Mouse (Mus musculus): ENCODE data around the gene Gm36245.
"Not testable (repeated sequence)": the region's sequence is repeated elsewhere in the genome, so short reads cannot be mapped to it uniquely, and the experiment has no call there.

Gene Gm36245

GRCm38 (mm10) chr15:77598958-77599357, at the start of gene Gm36245:
Gene Gm36245 (plus strand): TSS chr15:77599258.
- no peak for DNase-seq (ENCODE audit: low read depth, low spot score)

- DNase-seq (ENCODE audit: low read depth, low spot score): no peak
Observed at GRCm38 (mm10) chr15:77561792-77562191, 37.3 kb upstream of the Gm36245 start, which contains the start of gene 1700025B11Rik. Gene 1700025B11Rik (minus strand): TSS chr15:77561892.

DNA sequence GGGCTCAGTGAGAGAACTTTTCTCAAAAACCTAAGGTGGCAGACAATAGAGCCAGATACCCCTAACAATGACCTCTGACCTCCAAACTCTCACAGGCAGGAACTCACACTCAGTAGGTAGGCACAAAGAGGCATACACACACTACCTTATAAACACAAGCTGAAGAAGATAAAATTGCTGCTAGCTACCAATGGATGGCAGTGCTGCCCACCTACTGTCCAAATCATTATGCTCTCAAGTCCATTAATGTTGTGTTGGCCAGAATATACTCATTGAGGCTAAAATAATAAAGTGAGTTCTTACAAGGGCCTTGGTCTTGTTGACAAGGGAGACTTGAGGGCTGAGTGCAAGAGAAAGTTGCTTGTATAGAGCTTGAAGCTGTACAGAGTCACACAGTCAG, 35.8 kb upstream of the Gm36245 start:
- DNase-seq (ENCODE audit: low read depth, low spot score): no peak

DNA sequence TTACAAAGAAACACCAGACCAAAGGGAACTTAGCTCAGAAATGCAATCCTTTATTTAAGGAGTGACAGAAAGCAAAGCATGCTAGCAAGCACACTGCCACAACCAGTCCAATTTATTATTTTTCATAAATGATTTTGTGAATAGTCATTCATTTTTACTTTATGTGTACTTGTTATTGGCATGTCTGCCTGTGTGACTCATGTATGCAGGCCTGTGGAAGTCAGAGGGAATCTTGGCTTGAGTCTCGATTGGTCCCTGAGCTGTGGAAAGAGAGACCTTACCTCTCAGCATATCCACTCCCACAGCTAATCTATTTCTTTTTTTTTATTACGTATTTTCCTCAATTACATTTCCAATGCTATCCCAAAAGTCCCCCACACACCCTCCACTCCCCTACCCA, 20.3 kb upstream of the Gm36245 start:
- DNase-seq (ENCODE audit: low read depth, low spot score): no peak

GRCm38 (mm10) chr15:77579311-77579710, 19.7 kb upstream of the Gm36245 start:
- no peak for DNase-seq (ENCODE audit: low read depth, low spot score)

GRCm38 (mm10) chr15:77581681-77582080, 17.4 kb upstream of the Gm36245 start:
- DNase-seq (ENCODE audit: low read depth, low spot score): no peak

- no peak for DNase-seq (ENCODE audit: low read depth, low spot score)
Observed at GRCm38 (mm10) chr15:77587026-77587425, 12.0 kb upstream of the Gm36245 start.

DNA sequence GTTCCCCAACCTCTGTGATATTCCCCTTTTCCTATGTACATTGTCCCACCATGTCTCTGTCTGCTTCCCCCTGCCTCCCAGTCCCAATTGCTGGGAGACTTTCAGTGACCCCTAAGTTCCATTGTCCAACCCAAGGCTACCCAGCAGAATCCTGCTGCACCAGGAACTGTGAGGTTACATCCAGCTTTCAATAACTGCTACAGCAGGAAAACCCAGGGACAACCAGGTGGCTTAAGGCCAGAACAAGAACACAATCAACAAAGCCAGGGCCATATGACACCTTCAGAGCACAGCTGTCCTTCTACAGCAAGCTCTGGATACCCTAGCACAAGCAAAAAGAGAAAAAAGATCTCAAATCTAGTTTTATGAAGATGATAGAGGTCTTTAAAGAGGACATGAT, 10.1 kb upstream of the Gm36245 start:
- DNase-seq (ENCODE audit: low read depth, low spot score): no peak

GRCm38 (mm10) chr15:77590881-77591280, 8.2 kb upstream of the Gm36245 start:
- DNase-seq (ENCODE audit: low read depth, low spot score): no peak

- DNase-seq (ENCODE audit: low read depth, low spot score): no peak
Observed at GRCm38 (mm10) chr15:77593557-77593956, 5.5 kb upstream of the Gm36245 start.

DNA sequence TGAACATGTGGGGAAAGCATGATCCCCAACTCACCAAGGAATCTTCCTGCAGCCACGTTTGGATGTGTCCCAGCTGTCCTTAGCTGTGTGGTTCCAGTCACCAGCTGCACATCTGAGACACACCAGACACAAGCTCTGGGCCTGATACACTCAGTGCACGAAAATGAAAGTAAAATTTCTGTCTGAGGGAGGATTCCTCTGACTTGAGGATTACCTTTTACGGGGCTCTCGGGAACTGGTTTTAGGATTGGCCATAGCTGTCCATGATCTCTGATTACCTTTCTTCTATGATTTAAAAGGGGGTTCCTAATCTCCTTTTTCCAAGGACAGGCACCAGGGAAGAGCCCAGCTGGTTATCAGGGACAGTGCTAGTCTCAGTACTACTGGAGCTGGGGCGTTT, 3.1 kb upstream of the Gm36245 start, which contains the start of gene Apol10b:
Gene Apol10b, minus strand, starts transcription at position 165 of the 400 bp plus-strand sequence.
- peak; percentile 32 for DNase-seq (ENCODE audit: low read depth, low spot score)

DNA sequence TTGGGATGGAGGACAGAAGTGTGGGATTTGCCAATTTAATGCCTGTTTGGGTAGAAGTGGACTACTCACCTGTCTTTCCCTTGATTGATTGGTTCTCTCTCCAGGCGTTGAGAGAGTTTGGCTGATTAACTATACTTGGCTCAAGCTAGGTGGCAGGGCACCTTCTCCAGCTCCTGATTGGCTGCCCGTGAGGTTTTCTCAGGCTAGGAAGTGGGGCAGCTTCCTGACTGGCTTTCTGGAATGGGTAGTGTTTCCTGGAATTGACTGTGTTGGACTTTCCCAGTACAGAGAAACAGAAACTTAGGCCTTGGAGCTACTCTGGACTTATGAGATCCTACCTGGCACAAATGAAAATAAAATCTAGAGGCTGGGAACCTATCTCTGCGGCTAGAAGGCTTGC, 629 bp upstream of the Gm36245 start:
- no peak for DNase-seq (ENCODE audit: low read depth, low spot score)

DNA sequence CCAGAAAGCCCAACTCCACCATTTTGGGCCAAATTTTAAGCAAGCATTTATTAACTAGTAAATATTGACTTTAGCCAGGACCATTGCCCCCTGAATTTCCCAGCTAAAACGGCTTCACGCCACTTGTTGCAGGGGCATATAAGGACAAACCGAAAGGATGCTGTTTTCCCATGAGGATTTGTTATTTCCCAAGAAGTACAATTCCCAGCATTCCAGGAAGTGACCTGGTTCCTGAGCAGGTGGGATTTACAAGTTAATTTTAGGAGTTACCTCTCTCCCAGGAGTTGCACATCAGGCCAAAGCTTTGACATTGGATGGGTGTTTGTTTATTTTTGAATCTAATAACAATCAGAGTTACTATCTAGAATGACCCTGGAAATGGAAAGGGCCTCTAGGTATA, 7.0 kb downstream of the Gm36245 start:
- no peak for DNase-seq (ENCODE audit: low read depth, low spot score)

DNA sequence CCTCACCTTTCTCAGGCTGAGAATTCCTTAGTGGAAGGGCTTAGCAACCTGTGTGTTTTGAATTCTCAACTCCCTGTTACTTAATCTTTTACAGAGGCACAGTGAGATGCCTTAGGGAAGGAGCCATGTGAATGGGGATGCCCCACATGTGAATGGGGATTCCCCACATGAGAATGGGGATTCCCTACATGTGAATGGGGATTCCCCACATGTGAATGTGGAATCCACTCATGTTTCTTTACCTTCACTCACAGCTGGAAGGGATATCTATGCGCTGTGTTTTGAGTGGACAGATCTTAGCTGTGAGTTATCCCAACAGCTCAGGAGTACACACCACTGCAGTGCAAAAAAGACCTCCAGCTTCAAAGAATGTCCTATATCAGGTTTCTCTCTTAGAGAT, 25.7 kb downstream of the Gm36245 start:
- peak; percentile 27 for DNase-seq (ENCODE audit: low read depth, low spot score)

DNA sequence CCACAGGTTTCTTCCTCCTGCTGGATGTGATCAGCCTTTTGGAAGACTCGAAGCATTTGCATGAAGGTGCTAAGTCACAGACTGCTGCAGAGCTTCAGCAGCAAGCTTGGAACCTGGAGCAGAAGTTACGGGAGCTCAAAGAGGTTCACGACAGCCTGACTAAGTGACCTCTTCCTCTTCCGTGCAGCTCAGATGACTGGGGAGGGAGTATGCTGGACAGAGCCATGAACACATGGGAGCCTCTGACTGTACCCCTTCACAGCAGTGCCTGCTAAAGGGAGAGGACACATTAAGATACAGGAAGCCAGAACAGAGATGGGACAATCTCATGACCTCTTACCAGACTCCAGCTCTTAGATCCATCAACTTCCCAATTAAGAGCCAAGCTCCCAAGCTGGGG, 27.4 kb downstream of the Gm36245 start:
- peak; percentile 59 for DNase-seq (ENCODE audit: low read depth, low spot score)

- DNase-seq (ENCODE audit: low read depth, low spot score): peak; percentile 26
Observed at GRCm38 (mm10) chr15:77628647-77629046, 29.6 kb downstream of the Gm36245 start.

DNA sequence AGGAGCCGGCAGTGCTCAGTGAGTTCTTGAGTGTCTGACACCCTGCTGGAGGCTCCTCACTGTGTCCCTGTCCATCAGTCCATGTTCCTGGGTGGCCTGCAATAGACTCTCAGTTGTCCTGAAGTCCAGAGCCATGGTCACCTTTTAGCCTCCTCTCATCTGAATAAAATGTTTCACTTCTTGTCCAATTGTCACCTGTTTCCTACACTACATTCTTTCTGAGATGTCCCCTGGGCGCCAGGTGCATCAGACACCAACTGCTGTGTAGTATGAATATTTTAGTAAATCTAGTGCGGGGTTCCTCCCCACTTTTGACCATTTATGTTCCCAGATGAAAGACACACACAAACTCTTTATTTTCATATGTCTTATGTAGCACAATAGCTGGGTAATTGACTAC, 30.8 kb downstream of the Gm36245 start:
- DNase-seq (ENCODE audit: low read depth, low spot score): peak; percentile 65

- DNase-seq (ENCODE audit: low read depth, low spot score): not testable (repeated sequence)
Observed at GRCm38 (mm10) chr15:77643176-77643575, 44.1 kb downstream of the Gm36245 start, which contains the start of gene Apol11b. Gene Apol11b (minus strand): TSS chr15:77643286.

DNA sequence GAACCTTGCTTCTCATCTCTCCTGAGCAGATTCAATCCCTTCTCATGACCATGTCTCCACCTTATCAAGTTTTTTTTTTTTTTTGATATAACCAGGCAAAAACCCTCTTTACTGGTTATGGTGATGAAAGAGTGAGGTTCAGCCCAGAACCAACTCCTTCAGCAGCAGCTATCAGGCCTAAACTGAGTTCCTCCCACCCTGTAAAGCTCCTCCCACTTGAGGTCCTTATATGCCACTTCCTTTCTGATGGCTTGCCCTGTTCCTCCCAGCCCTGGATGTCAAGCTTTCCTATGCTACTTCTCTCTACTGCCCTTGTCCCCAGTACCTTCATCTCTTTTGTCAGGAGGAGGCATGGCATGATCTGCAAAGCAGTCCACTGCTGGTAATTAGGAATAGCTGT, 52.1 kb downstream of the Gm36245 start:
- DNase-seq (ENCODE audit: low read depth, low spot score): not testable (repeated sequence)
